Mouse (Mus musculus) mesoderm, embryonic 11.5 days (tissue): ENCODE measurements around the gene Foxi1.

Source experiments
- DNase-seq: peaks from one replicate; pipeline ENCODE4 v3.0.0-alpha.2; 2012; ENCODE audit warnings: low read depth, low spot score

Gene Foxi1

DNA sequence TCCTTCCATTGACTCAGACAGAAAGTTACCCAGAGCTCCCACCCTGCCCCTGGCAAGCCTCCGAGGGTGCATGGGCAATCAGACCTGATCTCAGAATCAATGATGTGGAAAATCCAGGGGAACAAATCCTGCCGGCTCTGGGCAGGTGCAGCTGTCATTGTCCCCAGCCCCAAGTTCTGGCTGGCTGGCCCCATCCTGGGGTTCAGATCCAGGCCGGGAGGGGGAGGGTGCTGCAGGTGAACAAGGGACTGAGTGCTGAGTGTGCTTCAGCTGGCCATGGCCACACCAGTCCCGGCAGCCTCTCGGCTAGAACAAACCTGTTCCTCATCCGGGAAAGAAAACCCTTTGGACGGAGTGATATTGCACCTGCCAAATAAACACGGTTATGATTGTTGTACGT is 49.0 kb downstream of the Foxi1 start:
- DNase-seq, result no peak

DNA sequence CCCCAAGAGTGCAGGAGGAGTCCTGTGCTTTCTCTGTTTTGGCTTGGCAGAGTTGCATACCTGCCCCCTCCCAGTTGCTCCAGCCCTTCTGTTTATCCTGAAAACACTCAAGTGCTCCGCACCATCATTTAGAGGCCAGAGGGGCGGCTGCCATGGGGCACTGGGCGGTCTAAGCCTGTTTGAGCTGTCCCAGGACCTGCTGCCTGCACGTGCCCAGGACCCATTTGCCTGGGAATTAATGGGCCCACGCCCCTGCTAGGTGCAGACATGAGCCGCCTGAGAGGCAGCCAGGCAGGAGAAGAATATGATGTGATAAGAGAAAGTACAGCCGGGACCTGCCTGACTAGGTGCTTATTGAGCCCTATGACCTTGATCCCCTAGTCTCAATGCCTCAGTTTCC is 52.7 kb downstream of the Foxi1 start:
- no peak for DNase-seq
